Mouse (Mus musculus) forebrain, embryonic 11.5 days (tissue): Measurements from ENCODE around the gene Col1a2. TPM values are rescaled to one million over a fixed set of nuclear protein-coding genes. Genes with fewer than 3 reads are reported as not detected.

Experiments
- ATAC-seq: fragments of 200-750 bp; cut with Nextera tagmentation; replicated peaks from 2 replicates; pipeline ENCODE4 v1.8.0; 2017; ENCODE audit warnings: moderate TSS enrichment; ENCODE audit not compliant: low FRiP score
- DNase-seq: peaks from one replicate; pipeline ENCODE4 v3.0.0-alpha.2; 2017; ENCODE audit warnings: low spot score
- H3K27ac ChIP-seq: fragments of 300-500 bp; sonication (generic); 2 replicates; pipeline ENCODE4 v1.5.1; 2014; ENCODE audit warnings: low read depth, low read length
- H3K27me3 ChIP-seq: fragments of 300-500 bp; sonication (generic); 2 replicates; pipeline ENCODE4 v1.6.1; 2014; ENCODE audit warnings: mild to moderate bottlenecking, low read length, mixed read lengths; ENCODE audit not compliant: control insufficient read depth, insufficient read depth
- H3K36me3 ChIP-seq: fragments of 300-500 bp; sonication (generic); 2 replicates; pipeline ENCODE4 v1.6.1; 2014; ENCODE audit warnings: mild to moderate bottlenecking, low read length, moderate library complexity, mixed read lengths; ENCODE audit not compliant: control insufficient read depth, insufficient read depth
- H3K4me1 ChIP-seq: fragments of 300-500 bp; sonication (generic); replicated peaks from 2 replicates; pipeline ENCODE4 v1.6.1; 2014; ENCODE audit warnings: low read length, mixed read lengths; ENCODE audit not compliant: control insufficient read depth, insufficient read depth
- H3K4me2 ChIP-seq: fragments of 300-500 bp; sonication (generic); 2 replicates; pipeline ENCODE4 v1.6.1; 2014; ENCODE audit warnings: low read depth, mild to moderate bottlenecking, low read length, moderate library complexity, mixed read lengths; ENCODE audit not compliant: severe bottlenecking
- H3K4me3 ChIP-seq: fragments of 300-500 bp; sonication (generic); 2 replicates; pipeline ENCODE4 v1.5.1; 2014; ENCODE audit warnings: low read depth, low read length
- H3K9ac ChIP-seq: fragments of 300-500 bp; sonication (generic); 2 replicates; pipeline ENCODE4 v1.6.1; 2014; ENCODE audit warnings: low read length
- H3K9me3 ChIP-seq: fragments of 300-500 bp; sonication (generic); 2 replicates; pipeline ENCODE4 v1.6.1; 2016; ENCODE audit warnings: low read length, mixed read lengths; ENCODE audit not compliant: control insufficient read depth
- WGBS: fragments of 180-500 bp; shearing (Covaris S2); extraction: QIAGEN DNeasy Blood & Tissue Kit; methylation state at CpG from one replicate; pipeline ENCODE4 v1.1.7; 2014; 5-methylcytosine and 5-hydroxymethylcytosine counted together
- polyA plus RNA-seq: library from polyadenylated mRNA; unstranded; fragments of >200 nt; fragmentation: Nextera tagmentation; extraction: Ambion mirVana; gene quantifications from 2 replicates; pipeline ENCODE4 v1.2.1, GENCODE M21; 2014

The Col1a2 gene
- polyA plus RNA-seq, 1 experiment from 2014 or later = 140 TPM

GRCm38 (mm10) chr6:4557086-4557485, 52.5 kb downstream of the Col1a2 start:
- Histone ChIP-seq H3K4me2 (no peak overlapping the region), H3K4me1 (peaks cover 2% of the 10 kb centered on the region; the same call in 1 of the 2 replicates), H3K4me3 (no peak overlapping the region), H3K9me3 (no peaks in the 10 kb centered on the region), H3K27me3 (no peaks in the 10 kb centered on the region), H3K36me3 (no peaks in the 10 kb centered on the region), H3K27ac (no peak overlapping the region), H3K9ac (no peak overlapping the region)
- DNase-seq = no peak
- 81% methylated on average over 8 of the region's 8 CpGs for WGBS
- no peak for ATAC-seq

- Histone ChIP-seq H3K27ac (no peak overlapping the region), H3K4me1 (peaks cover 2% of the 10 kb centered on the region; the same call in 1 of the 2 replicates), H3K4me3 (no peak overlapping the region), H3K27me3 (no peaks in the 10 kb centered on the region), H3K9me3 (no peaks in the 10 kb centered on the region), H3K9ac (no peak overlapping the region), H3K4me2 (no peak overlapping the region), H3K36me3 (no peaks in the 10 kb centered on the region)
- ATAC-seq = peak; percentile 68
- WGBS = 13% methylated on average over 7 of the region's 7 CpGs
- peak; percentile 70 for DNase-seq
Observed at GRCm38 (mm10) chr6:4557678-4558077, 53.1 kb downstream of the Col1a2 start.

GRCm38 (mm10) chr6:4561156-4561555, 56.5 kb downstream of the Col1a2 start:
- Histone ChIP-seq H3K27ac (no peak overlapping the region), H3K4me1 (peaks cover 2% of the 10 kb centered on the region; the same call in 1 of the 2 replicates), H3K36me3 (no peaks in the 10 kb centered on the region), H3K27me3 (no peaks in the 10 kb centered on the region), H3K9ac (no peak overlapping the region), H3K9me3 (no peaks in the 10 kb centered on the region), H3K4me2 (no peak overlapping the region), H3K4me3 (no peak overlapping the region)
- WGBS = 25% methylated on average over 11 of the region's 11 CpGs
- DNase-seq (no peak), ATAC-seq (no peak)

GRCm38 (mm10) chr6:4561621-4562020, 57.0 kb downstream of the Col1a2 start:
- ATAC-seq (no peak), DNase-seq (no peak)
- H3K4me1 ChIP-seq = peaks cover 2% of the 10 kb centered on the region; the same call in 1 of the 2 replicates
- H3K4me2 ChIP-seq = no peak overlapping the region
- no peak overlapping the region for H3K4me3 ChIP-seq
- H3K27me3 ChIP-seq = no peaks in the 10 kb centered on the region
- H3K27ac ChIP-seq = no peak overlapping the region
- no peak overlapping the region for H3K9ac ChIP-seq
- no peaks in the 10 kb centered on the region for H3K36me3 ChIP-seq
- no peaks in the 10 kb centered on the region for H3K9me3 ChIP-seq

GRCm38 (mm10) chr6:4562401-4562800, 57.8 kb downstream of the Col1a2 start:
- no peaks in the 10 kb centered on the region for H3K9me3 ChIP-seq
- peaks cover 2% of the 10 kb centered on the region; the same call in 1 of the 2 replicates for H3K4me1 ChIP-seq
- no peak for DNase-seq
- H3K27me3 ChIP-seq = no peaks in the 10 kb centered on the region
- no peak overlapping the region for H3K27ac ChIP-seq
- no peak overlapping the region for H3K4me3 ChIP-seq
- H3K36me3 ChIP-seq = no peaks in the 10 kb centered on the region
- H3K4me2 ChIP-seq = no peak overlapping the region
- WGBS = 70% methylated on average over 1 of the region's 1 CpGs
- no peak for ATAC-seq
- H3K9ac ChIP-seq = no peak overlapping the region

- DNase-seq (no peak), ATAC-seq (no peak)
- Histone ChIP-seq H3K9me3 (no peaks in the 10 kb centered on the region), H3K4me2 (no peak overlapping the region), H3K9ac (no peak overlapping the region), H3K4me1 (0 out of 2 replicates have a peak, but pooled peaks cover 2% of the 10 kb centered on the region), H3K36me3 (no peaks in the 10 kb centered on the region), H3K27me3 (no peaks in the 10 kb centered on the region), H3K4me3 (no peak overlapping the region), H3K27ac (no peak overlapping the region)
- 81% methylated on average over 5 of the region's 5 CpGs for WGBS
Observed at GRCm38 (mm10) chr6:4563477-4563876, 58.9 kb downstream of the Col1a2 start.

GRCm38 (mm10) chr6:4570412-4570811, 65.8 kb downstream of the Col1a2 start:
- WGBS = 76% methylated on average over 4 of the region's 4 CpGs
- no peak overlapping the region for H3K4me3 ChIP-seq
- ATAC-seq (no peak), DNase-seq (no peak)
- no peaks in the 10 kb centered on the region for H3K27me3 ChIP-seq
- no peaks in the 10 kb centered on the region for H3K9me3 ChIP-seq
- H3K27ac ChIP-seq = no peak overlapping the region
- no peaks in the 10 kb centered on the region for H3K36me3 ChIP-seq
- H3K4me2 ChIP-seq = no peak overlapping the region
- no peaks in the 10 kb centered on the region for H3K4me1 ChIP-seq
- no peak overlapping the region for H3K9ac ChIP-seq

GRCm38 (mm10) chr6:4577756-4578155, 73.1 kb downstream of the Col1a2 start:
- Histone ChIP-seq H3K4me3 (no peak overlapping the region), H3K4me2 (no peak overlapping the region), H3K9ac (no peak overlapping the region), H3K4me1 (no peaks in the 10 kb centered on the region), H3K27ac (no peak overlapping the region), H3K27me3 (no peaks in the 10 kb centered on the region), H3K9me3 (no peaks in the 10 kb centered on the region), H3K36me3 (no peaks in the 10 kb centered on the region)
- no peak for ATAC-seq
- 86% methylated on average over 5 of the region's 5 CpGs for WGBS
- DNase-seq = no peak

GRCm38 (mm10) chr6:4578343-4578742, 73.7 kb downstream of the Col1a2 start:
- H3K27me3 ChIP-seq = no peaks in the 10 kb centered on the region
- 88% methylated on average over 6 of the region's 6 CpGs for WGBS
- H3K4me3 ChIP-seq = no peak overlapping the region
- ATAC-seq (no peak), DNase-seq (no peak)
- no peak overlapping the region for H3K27ac ChIP-seq
- H3K36me3 ChIP-seq = no peaks in the 10 kb centered on the region
- H3K4me1 ChIP-seq = no peaks in the 10 kb centered on the region
- H3K9ac ChIP-seq = no peak overlapping the region
- H3K9me3 ChIP-seq = no peaks in the 10 kb centered on the region
- H3K4me2 ChIP-seq = no peak overlapping the region
